Mouse (Mus musculus) heart, adult 2 months (tissue): ENCODE data around the gene Asic2. TPM values are rescaled to one million over a fixed set of nuclear protein-coding genes. Genes with fewer than 3 reads are reported as not detected.

Source experiments
- DNase-seq, 2 experiments: peaks; one replicate each; pipeline ENCODE4 v3.0.0; 2021
- H3K27ac ChIP-seq: fragments of 200-600 bp; 2 replicates; pipeline ENCODE4 v1.8.1; 2022
- H3K27me3 ChIP-seq: fragments of 200-500 bp; 2 replicates; pipeline ENCODE4 v1.6.1; 2012; ENCODE audit warnings: mild to moderate bottlenecking, low read length, inconsistent platforms, mixed read lengths; ENCODE audit not compliant: control insufficient read depth, insufficient read depth
- H3K36me3 ChIP-seq: fragments of 200-500 bp; 2 replicates; pipeline ENCODE4 v1.6.1; 2012; ENCODE audit warnings: low read length, inconsistent platforms; ENCODE audit not compliant: control insufficient read depth, insufficient read depth
- H3K4me1 ChIP-seq: fragments of 200-500 bp; 2 replicates; pipeline ENCODE4 v1.6.1; 2011; ENCODE audit warnings: low read length; ENCODE audit not compliant: control insufficient read depth, insufficient read depth
- H3K4me3 ChIP-seq: fragments of 200-600 bp; 2 replicates; pipeline ENCODE4 v1.8.1; 2022
- H3K79me2 ChIP-seq: fragments of 200-500 bp; replicated peaks from 2 replicates; pipeline ENCODE4 v1.6.1; 2012; ENCODE audit warnings: mild to moderate bottlenecking, inconsistent platforms, low read length, moderate library complexity, mixed read lengths; ENCODE audit not compliant: control insufficient read depth, insufficient read depth
- H3K9ac ChIP-seq: fragments of 200-500 bp; 2 replicates; pipeline ENCODE4 v1.6.1; 2012; ENCODE audit warnings: low read depth, mild to moderate bottlenecking, control low read depth, inconsistent platforms, low read length, mixed read lengths
- CTCF ChIP-seq: fragments of 200-600 bp; IDR thresholded peaks from 2 replicates; pipeline ENCODE4 v1.8.1; 2022; ENCODE audit warnings: antibody characterized with exemption, mild to moderate bottlenecking, moderate library complexity
- EP300 ChIP-seq: fragments of 200-500 bp; IDR thresholded peaks from 2 replicates; pipeline ENCODE4 v1.6.1; 2011; ENCODE audit warnings: low read depth, low read length, control low read depth; ENCODE audit not compliant: insufficient read depth
- POLR2A ChIP-seq: fragments of 200-500 bp; IDR thresholded peaks from 2 replicates; pipeline ENCODE4 v1.6.1; 2011; ENCODE audit warnings: mild to moderate bottlenecking, low read depth, low read length, control low read depth; ENCODE audit not compliant: insufficient read depth
- WGBS: fragments of 180-500 bp; shearing (Covaris S2); methylation state at CpG from one replicate; pipeline ENCODE4 v1.1.7; 2018; 5-methylcytosine and 5-hydroxymethylcytosine counted together
- intact Hi-C: fragments of 180-260 bp; cut with DNase I; formaldehyde crosslinking; loops from one replicate; pipeline ENCODE4 v1.15.1; 2025
- polyA plus RNA-seq: library from polyadenylated mRNA; depleted of rRNA; stranded (reverse); fragments of >200 nt; gene quantifications from 2 replicates; pipeline ENCODE4 v1.2.3, GENCODE M21; 2012
- total RNA-seq, 2 experiments: library from RNA; stranded (reverse); gene quantifications; 2 replicates each; pipeline ENCODE4 v1.2.3; 2021

Asic2 gene
- total and polyA plus RNA-seq, 3 experiments: not detected

GRCm38 (mm10) chr11:80902664-80903063, 1065.6 kb downstream of the Asic2 start:
- Histone ChIP-seq H3K9ac (no peak overlapping the region), H3K4me3 (no peak overlapping the region), H3K27me3 (no peaks in the 10 kb centered on the region), H3K4me1 (no peaks in the 10 kb centered on the region), H3K27ac (no peak overlapping the region), H3K36me3 (no peaks in the 10 kb centered on the region), H3K79me2 (no peaks in the 10 kb centered on the region)
- TF ChIP-seq POLR2A (no peak), CTCF (no peak), EP300 (no peak)
- 50% methylated on average over 7 of the region's 7 CpGs for WGBS
- no peak for DNase-seq
- intact Hi-C loops: loop anchor here (10.0 kb wide), 1 partner anchor 472 kb away; no protein-coding TSS in a partner anchor

GRCm38 (mm10) chr11:80900555-80900954, 1067.7 kb downstream of the Asic2 start:
- Histone ChIP-seq H3K27me3 (no peaks in the 10 kb centered on the region), H3K9ac (no peak overlapping the region), H3K27ac (no peak overlapping the region), H3K4me1 (no peaks in the 10 kb centered on the region), H3K36me3 (no peaks in the 10 kb centered on the region), H3K79me2 (no peaks in the 10 kb centered on the region), H3K4me3 (no peak overlapping the region)
- intact Hi-C loops: loop anchor here (10.0 kb wide), 1 partner anchor 474 kb away; no protein-coding TSS in a partner anchor
- 63% methylated on average over 4 of the region's 4 CpGs for WGBS
- TF ChIP-seq CTCF: no peak
- no peak for TF ChIP-seq POLR2A
- TF ChIP-seq EP300: no peak
- DNase-seq: no peak

- TF ChIP-seq CTCF (no peak), EP300 (no peak), POLR2A (no peak)
- Histone ChIP-seq H3K4me1 (no peaks in the 10 kb centered on the region), H3K9ac (no peak overlapping the region), H3K36me3 (no peaks in the 10 kb centered on the region), H3K27ac (no peak overlapping the region), H3K79me2 (no peaks in the 10 kb centered on the region), H3K27me3 (peaks cover 1% of the 10 kb centered on the region; the same call in 1 of the 2 replicates), H3K4me3 (no peak overlapping the region)
- 78% methylated on average over 3 of the region's 3 CpGs for WGBS
- DNase-seq: no peak
- intact Hi-C loops: no loop called here
These were observed 1072.4 kb downstream of the Asic2 start for GRCm38 (mm10) chr11:80895853-80896252.

DNA sequence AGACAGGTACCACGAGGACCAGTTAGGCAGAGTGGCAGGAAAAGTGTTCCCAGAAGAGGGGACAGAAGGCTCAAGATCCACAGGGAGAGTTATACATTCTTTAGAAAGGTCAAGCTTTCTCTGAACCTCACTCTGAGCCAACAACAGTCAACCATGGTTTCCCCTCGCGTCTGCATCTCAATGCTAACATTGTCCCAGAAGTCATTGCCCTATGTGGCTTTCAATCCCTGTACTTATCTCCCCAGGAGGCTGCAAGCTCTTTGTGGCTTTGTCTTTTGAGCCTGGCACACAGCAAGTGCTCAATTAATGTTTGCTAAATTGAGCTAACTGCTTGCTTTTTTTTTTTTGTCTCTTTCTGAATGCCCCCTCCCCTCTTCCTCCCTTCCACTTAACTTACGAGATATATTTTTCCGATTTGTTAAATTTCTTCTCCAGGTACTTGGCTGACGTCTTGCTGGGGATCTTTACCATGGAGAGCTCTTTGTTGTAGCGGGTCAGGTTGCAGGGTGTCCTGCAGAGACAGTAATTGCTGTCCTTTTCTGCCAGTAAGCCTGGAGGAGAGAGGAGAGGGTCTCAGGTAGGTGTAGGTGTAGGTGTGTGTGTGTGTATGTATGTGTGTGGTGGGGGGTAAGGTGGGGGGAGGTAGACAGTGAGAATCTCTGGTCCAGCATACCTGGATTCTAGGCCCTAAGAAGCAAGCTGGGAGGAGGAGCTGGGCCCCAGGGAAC, 1078.8 kb downstream of the Asic2 start:
- Histone ChIP-seq H3K27me3 (peaks cover 4% of the 10 kb centered on the region; the same call in 1 of the 2 replicates), H3K4me3 (no peak overlapping the region), H3K4me1 (no peaks in the 10 kb centered on the region), H3K36me3 (no peaks in the 10 kb centered on the region), H3K79me2 (no peaks in the 10 kb centered on the region), H3K9ac (no peak overlapping the region), H3K27ac (no peak overlapping the region)
- WGBS: 17% methylated on average over 7 of the region's 7 CpGs
- intact Hi-C loops: no loop called here
- TF ChIP-seq EP300 (no peak), POLR2A (no peak), CTCF (no peak)
- no peak for DNase-seq

DNA sequence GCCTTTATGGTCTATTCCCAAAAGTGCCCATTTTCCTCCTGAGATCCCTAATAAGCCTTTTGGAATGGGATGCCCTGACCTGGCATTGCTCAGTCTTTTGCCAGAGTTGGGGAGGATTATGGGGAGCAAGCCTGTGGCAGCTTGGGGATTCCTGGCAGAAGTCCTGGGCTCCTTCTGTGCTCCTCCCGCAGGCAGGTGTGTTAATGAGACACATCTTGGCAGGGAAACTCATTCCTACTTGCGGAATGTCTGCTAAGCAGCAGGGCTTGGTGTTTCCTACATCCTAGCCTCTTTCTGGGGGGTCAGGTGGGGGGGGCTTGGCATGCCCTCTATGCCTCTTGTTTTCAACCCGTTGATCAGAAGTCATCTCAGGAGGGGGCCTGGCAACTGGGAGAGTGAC, 1081.2 kb downstream of the Asic2 start:
- H3K9ac ChIP-seq: no peak overlapping the region
- H3K36me3 ChIP-seq: no peaks in the 10 kb centered on the region
- no peak for DNase-seq
- H3K4me1 ChIP-seq: no peaks in the 10 kb centered on the region
- intact Hi-C loops: no loop called here
- no peak overlapping the region for H3K27ac ChIP-seq
- WGBS: 48% methylated on average over 3 of the region's 3 CpGs
- no peak overlapping the region for H3K4me3 ChIP-seq
- TF ChIP-seq EP300: no peak
- no peak for TF ChIP-seq POLR2A
- no peak for TF ChIP-seq CTCF
- no peaks in the 10 kb centered on the region for H3K79me2 ChIP-seq
- H3K27me3 ChIP-seq: peaks cover 3% of the 10 kb centered on the region; the same call in 1 of the 2 replicates

GRCm38 (mm10) chr11:80886365-80886764, 1081.9 kb downstream of the Asic2 start:
- no peak for TF ChIP-seq CTCF
- TF ChIP-seq POLR2A: no peak
- no peak for TF ChIP-seq EP300
- 74% methylated on average over 7 of the region's 7 CpGs for WGBS

More at GRCm38 (mm10) chr11:80886365-80886764, 1081.9 kb downstream of the Asic2 start:
- Histone ChIP-seq H3K27me3 (peaks cover 3% of the 10 kb centered on the region; the same call in 1 of the 2 replicates), H3K4me3 (no peak overlapping the region), H3K9ac (no peak overlapping the region), H3K27ac (no peak overlapping the region), H3K79me2 (no peaks in the 10 kb centered on the region), H3K36me3 (no peaks in the 10 kb centered on the region), H3K4me1 (no peaks in the 10 kb centered on the region)
- no peak for DNase-seq
- intact Hi-C loops: no loop called here
